Comparison of ENCODE assay signal across 11 mouse cellular contexts in genomic region chr13:15556646-15557098, GRCm38 (mm10).
DNase-seq lines count a peak whose midpoint lies in the region; ATAC-seq and TF ChIP-seq lines count a peak whose summit lies in the region.
"Had no signal": no experiment of that assay in that cellular context is flagged by ENCODE, and none has a peak within 500 bp of the region (broad histone marks: within the 10 kb centered on the region; RNA-seq: fewer than 3 reads in every experiment).

No protein-coding gene starts in this region.

- whole genome bisulfite sequencing in heart, postnatal 0 days: 21% methylated on average over 2 of the region's 2 CpGs
- WGBS in forebrain, embryonic 14.5 days: 0% methylated on average over 2 of the region's 2 CpGs
- 19% methylated on average over 2 of the region's 2 CpGs for WGBS in midbrain, embryonic 10.5 days

- no peak overlapping the region for H3K4me3 ChIP-seq in heart, postnatal 0 days (ENCODE audit: low read depth, low read length)
- no peak overlapping the region for H3K4me3 ChIP-seq in forebrain, embryonic 14.5 days (ENCODE audit: low read depth, low read length)
- no peak overlapping the region for H3K4me3 ChIP-seq in midbrain, embryonic 10.5 days

- CTCF ChIA-PET in Patski (lab: Charles Lee): no interaction called here

- no peak for ATAC-seq in heart, postnatal 0 days (ENCODE audit: insufficient read depth, low read depth)
- ATAC-seq in Patski: no peak
- ATAC-seq in forebrain, embryonic 14.5 days: peak; percentile 79
- no peak for ATAC-seq in erythroid progenitor cell, adult 5-6 weeks (replicated peaks; ENCODE audit: low FRiP score, poor library complexity, severe bottlenecking)
- ATAC-seq: activated CD4-positive, CD25-positive, alpha-beta regulatory T cell, adult 4 months had no signal

- POLR2A ChIA-PET in Patski (lab: Charles Lee): no interaction called here

- H3K36me3 ChIP-seq in heart, postnatal 0 days (replicated peaks; ENCODE audit: control insufficient read depth, insufficient read depth, low read length): no peaks in the 10 kb centered on the region
- no peaks in the 10 kb centered on the region for H3K36me3 ChIP-seq in forebrain, embryonic 14.5 days (ENCODE audit: control insufficient read depth, insufficient read depth, low read length)
- no peaks in the 10 kb centered on the region for H3K36me3 ChIP-seq in midbrain, embryonic 10.5 days

- no peak overlapping the region for H3K9ac ChIP-seq in heart, postnatal 0 days (replicated peaks; ENCODE audit: low read depth, low read length)
- H3K9ac ChIP-seq in forebrain, embryonic 14.5 days (ENCODE audit: low read length): no peak overlapping the region

- no peaks in the 10 kb centered on the region for H3K9me3 ChIP-seq in heart, postnatal 0 days (replicated peaks; ENCODE audit: control insufficient read depth, low read length)
- no peaks in the 10 kb centered on the region for H3K9me3 ChIP-seq in forebrain, embryonic 14.5 days (replicated peaks; ENCODE audit: control insufficient read depth, low read length)
- H3K9me3 ChIP-seq in midbrain, embryonic 10.5 days (replicated peaks): no peaks in the 10 kb centered on the region

- peak; percentile 31; the same call in 1 of the 2 replicates for TF ChIP-seq CTCF in heart, postnatal 0 days (IDR thresholded peaks at IDR 0.05; ENCODE audit: low read depth)
- peak; percentile 45 for TF ChIP-seq CTCF in Patski (IDR thresholded peaks at IDR 0.05)

- no peak overlapping the region for H3K4me2 ChIP-seq in heart, postnatal 0 days (ENCODE audit: low read depth, low read length)
- H3K4me2 ChIP-seq in forebrain, embryonic 14.5 days (ENCODE audit: low read length): no peak overlapping the region

- in situ Hi-C loops in Patski (cut with MboI; ENCODE audit: low pct_unique_long_range_greater_than_20kb): no loop called here

- H3K27me3 ChIP-seq in heart, postnatal 0 days (ENCODE audit: control insufficient read depth, insufficient read depth, low read length): no peaks in the 10 kb centered on the region
- no peaks in the 10 kb centered on the region for H3K27me3 ChIP-seq in Patski
- no peaks in the 10 kb centered on the region for H3K27me3 ChIP-seq in forebrain, embryonic 14.5 days (replicated peaks; ENCODE audit: control insufficient read depth, insufficient read depth, low read length)
- H3K27me3 ChIP-seq in midbrain, embryonic 10.5 days (ENCODE audit: low read depth, poor library complexity, severe bottlenecking): peaks cover 31% of the 10 kb centered on the region; the same call in 1 of the 2 replicates

- no peak for DNase-seq in heart, postnatal 0 days (ENCODE audit: low spot score)
- no peak for DNase-seq in heart, adult 8-10 months (ENCODE audit: low spot score)
- DNase-seq in Patski (ENCODE audit: low read depth, low spot score): no peak
- peak; percentile 77 for DNase-seq in forebrain, embryonic 14.5 days (ENCODE audit: low spot score)
- peak; percentile 45 for DNase-seq in midbrain, embryonic 10.5 days (ENCODE audit: low spot score)
- no peak for DNase-seq in ovary, postnatal 36 days (ENCODE audit: low spot score)
- no peak for DNase-seq in cerebellum, postnatal 25 days
- DNase-seq: cerebellum, adult 18-20 months; thymus, postnatal 14 days had no signal

- TF ChIP-seq EP300 in heart, postnatal 0 days (IDR thresholded peaks at IDR 0.05; ENCODE audit: low read depth): no peak

- no peak overlapping the region for H3K27ac ChIP-seq in heart, postnatal 0 days (ENCODE audit: low read depth)
- peak overlapping the region; percentile 65 for H3K27ac ChIP-seq in forebrain, embryonic 14.5 days (ENCODE audit: low read depth, low read length)
- H3K27ac ChIP-seq in midbrain, embryonic 10.5 days (replicated peaks): peak overlapping the region; percentile 61

- no peaks in the 10 kb centered on the region for H3K4me1 ChIP-seq in heart, postnatal 0 days (ENCODE audit: control insufficient read depth, insufficient read depth)
- H3K4me1 ChIP-seq in forebrain, embryonic 14.5 days (ENCODE audit: control insufficient read depth, insufficient read depth, low read length): peaks cover 24% of the 10 kb centered on the region
- peaks cover 63% of the 10 kb centered on the region for H3K4me1 ChIP-seq in midbrain, embryonic 10.5 days

Comparison
In these comparisons a context has a peak if more than half of its experiments do, and no peak if none do; other contexts are left out.
1. DNase-seq: peak in forebrain, embryonic 14.5 days (single experiment) and midbrain, embryonic 10.5 days (single experiment); none in heart, postnatal 0 days (single experiment), heart, adult 8-10 months (single experiment), Patski (single experiment), ovary, postnatal 36 days (single experiment) and cerebellum, postnatal 25 days (0 of 2).